ENCODE assay signal across 17 mouse cellular contexts in genomic region chr8:108935834-108936694, GRCm38 (mm10).
DNase-seq lines count a peak whose midpoint lies in the region; ATAC-seq and TF ChIP-seq lines count a peak whose summit lies in the region.
"Had no signal": no experiment of that assay in that cellular context is flagged by ENCODE, and none has a peak within 500 bp of the region (broad histone marks: within the 10 kb centered on the region; RNA-seq: fewer than 3 reads in every experiment).

No protein-coding gene starts in this region.

- 75% methylated on average over 18 of the region's 18 CpGs for WGBS in kidney, embryonic 14.5 days
- 72% methylated on average over 18 of the region's 18 CpGs for WGBS in kidney, embryonic 15.5 days
- 54% methylated on average over 18 of the region's 18 CpGs for WGBS in forebrain, embryonic 14.5 days
- 70% methylated on average over 18 of the region's 18 CpGs for WGBS in midbrain, embryonic 16.5 days
- WGBS in thymus, adult 2 months = 86% methylated on average over 18 of the region's 18 CpGs

- no peak for TF ChIP-seq POLR2A in thymus, adult 2 months (IDR thresholded peaks at IDR 0.05; ENCODE audit: control insufficient read depth, extremely low read depth, insufficient read depth, low read length, poor library complexity)

- peaks cover 20% of the 10 kb centered on the region; the same call in 1 of the 2 replicates for H3K36me3 ChIP-seq in kidney, embryonic 14.5 days (ENCODE audit: control insufficient read depth, insufficient read depth, low read length)
- peaks cover 39% of the 10 kb centered on the region for H3K36me3 ChIP-seq in kidney, embryonic 15.5 days
- peaks cover 15% of the 10 kb centered on the region for H3K36me3 ChIP-seq in forebrain, embryonic 14.5 days (ENCODE audit: control insufficient read depth, insufficient read depth, low read length)
- H3K36me3 ChIP-seq in midbrain, embryonic 16.5 days (ENCODE audit: control insufficient read depth, insufficient read depth, low read length) = peaks cover 10% of the 10 kb centered on the region
- no peaks in the 10 kb centered on the region for H3K36me3 ChIP-seq in thymus, adult 2 months (ENCODE audit: control insufficient read depth, insufficient read depth, low read length)

- no peaks in the 10 kb centered on the region for H3K27me3 ChIP-seq in kidney, embryonic 14.5 days (ENCODE audit: control insufficient read depth, insufficient read depth, low read length)
- no peaks in the 10 kb centered on the region for H3K27me3 ChIP-seq in kidney, embryonic 15.5 days
- H3K27me3 ChIP-seq in forebrain, embryonic 14.5 days (replicated peaks; ENCODE audit: control insufficient read depth, insufficient read depth, low read length) = no peaks in the 10 kb centered on the region
- no peaks in the 10 kb centered on the region for H3K27me3 ChIP-seq in midbrain, embryonic 16.5 days (ENCODE audit: control insufficient read depth, insufficient read depth, low read depth, low read length)
- H3K27me3 ChIP-seq in thymus, adult 2 months (ENCODE audit: control insufficient read depth, insufficient read depth, low read length) = no peaks in the 10 kb centered on the region
- H3K27me3 ChIP-seq: CH12.LX; limb, embryonic 15.5 days; lung, embryonic 15.5 days had no signal

- no peak for TF ChIP-seq CTCF in thymus, adult 2 months (IDR thresholded peaks at IDR 0.05; ENCODE audit: borderline replicate concordance, control insufficient read depth, extremely low read depth, insufficient read depth, low read length, poor library complexity)

- H3K9me3 ChIP-seq in kidney, embryonic 14.5 days (ENCODE audit: control insufficient read depth, low read length) = peaks cover 7% of the 10 kb centered on the region; the same call in 1 of the 2 replicates
- H3K9me3 ChIP-seq in kidney, embryonic 15.5 days (replicated peaks) = 0 out of 2 replicates have a peak, but pooled peaks cover 3% of the 10 kb centered on the region
- no peaks in the 10 kb centered on the region for H3K9me3 ChIP-seq in forebrain, embryonic 14.5 days (replicated peaks; ENCODE audit: control insufficient read depth, low read length)
- no peaks in the 10 kb centered on the region; the same call in 1 of the 2 replicates for H3K9me3 ChIP-seq in midbrain, embryonic 16.5 days (replicated peaks; ENCODE audit: control insufficient read depth, low read length, poor library complexity, severe bottlenecking)
- H3K9me3 ChIP-seq: heart, embryonic 10.5 days; limb, embryonic 15.5 days; lung, embryonic 15.5 days had no signal

- no peak overlapping the region for H3K9ac ChIP-seq in kidney, embryonic 14.5 days (ENCODE audit: low read depth, low read length)
- no peak overlapping the region for H3K9ac ChIP-seq in kidney, embryonic 15.5 days
- H3K9ac ChIP-seq in forebrain, embryonic 14.5 days (ENCODE audit: low read length) = no peak overlapping the region
- H3K9ac ChIP-seq in midbrain, embryonic 16.5 days (ENCODE audit: low read depth, low read length) = no peak overlapping the region
- H3K9ac ChIP-seq: limb, embryonic 15.5 days; lung, embryonic 15.5 days had no signal

- H3K4me2 ChIP-seq in kidney, embryonic 14.5 days (replicated peaks; ENCODE audit: low read depth, low read length) = no peak overlapping the region
- H3K4me2 ChIP-seq in kidney, embryonic 15.5 days = no peak overlapping the region
- H3K4me2 ChIP-seq in forebrain, embryonic 14.5 days (ENCODE audit: low read length) = no peak overlapping the region
- H3K4me2 ChIP-seq in midbrain, embryonic 16.5 days (ENCODE audit: low read length) = no peak overlapping the region
- H3K4me2 ChIP-seq: limb, embryonic 15.5 days; lung, embryonic 15.5 days had no signal

- 0 out of 2 replicates have a peak, but pooled peaks cover 4% of the 10 kb centered on the region for H3K4me1 ChIP-seq in kidney, embryonic 14.5 days (ENCODE audit: control insufficient read depth, insufficient read depth, low read length)
- peaks cover 14% of the 10 kb centered on the region for H3K4me1 ChIP-seq in kidney, embryonic 15.5 days
- H3K4me1 ChIP-seq in forebrain, embryonic 14.5 days (ENCODE audit: control insufficient read depth, insufficient read depth, low read length) = peaks cover 26% of the 10 kb centered on the region
- H3K4me1 ChIP-seq in midbrain, embryonic 16.5 days (ENCODE audit: control insufficient read depth, insufficient read depth, low read length) = peaks cover 34% of the 10 kb centered on the region
- peaks cover 2% of the 10 kb centered on the region; the same call in 1 of the 2 replicates for H3K4me1 ChIP-seq in thymus, adult 2 months (replicated peaks; ENCODE audit: control insufficient read depth, insufficient read depth, low read length)

- H3K4me3 ChIP-seq in kidney, embryonic 14.5 days (ENCODE audit: low read length) = no peak overlapping the region
- H3K4me3 ChIP-seq in kidney, embryonic 15.5 days (replicated peaks) = no peak overlapping the region
- H3K4me3 ChIP-seq in forebrain, embryonic 14.5 days (ENCODE audit: low read depth, low read length) = no peak overlapping the region
- no peak overlapping the region for H3K4me3 ChIP-seq in midbrain, embryonic 16.5 days (ENCODE audit: low read depth, low read length)
- no peak overlapping the region for H3K4me3 ChIP-seq in thymus, adult 2 months (ENCODE audit: control insufficient read depth, insufficient read depth, low read length)
- H3K4me3 ChIP-seq: heart, embryonic 10.5 days; limb, embryonic 15.5 days; lung, embryonic 15.5 days had no signal

- no peak overlapping the region for H3K27ac ChIP-seq in kidney, embryonic 14.5 days (ENCODE audit: low read depth, low read length)
- no peak overlapping the region for H3K27ac ChIP-seq in kidney, embryonic 15.5 days
- H3K27ac ChIP-seq in forebrain, embryonic 14.5 days (ENCODE audit: low read depth, low read length) = peak overlapping the region; percentile 55; the same call in 1 of the 2 replicates
- H3K27ac ChIP-seq in midbrain, embryonic 16.5 days (ENCODE audit: low read length) = peak overlapping the region; percentile 82
- no peak overlapping the region for H3K27ac ChIP-seq in thymus, adult 2 months (ENCODE audit: control insufficient read depth, insufficient read depth, low read length)
- H3K27ac ChIP-seq: heart, embryonic 10.5 days; limb, embryonic 15.5 days; lung, embryonic 15.5 days had no signal

- DNase-seq in MN1 (ENCODE audit: low spot score) = peak; percentile 43
- peak; percentile 66 for DNase-seq in forebrain, embryonic 14.5 days (ENCODE audit: low spot score)
- DNase-seq in thymus, adult 2 months = no peak
- DNase-seq in layer of hippocampus, adult 9-10 months (ENCODE audit: low spot score) = no peak
- DNase-seq: adrenal gland, postnatal 14 days; cerebellum, postnatal 25 days; kidney, postnatal 36 days; layer of hippocampus, postnatal 36 days; right cerebral cortex, adult 18-20 months; thymus, postnatal 25 days had no signal

- ATAC-seq in kidney, embryonic 14.5 days (ENCODE audit: low FRiP score, low TSS enrichment) = 0 out of 2 replicates have a peak, but pooled peaks have one; percentile 29
- ATAC-seq in kidney, embryonic 15.5 days (replicated peaks; ENCODE audit: low FRiP score) = no peak
- ATAC-seq in forebrain, embryonic 14.5 days = no peak
- no peak for ATAC-seq in midbrain, embryonic 16.5 days

Comparison
In these comparisons a context has a peak if more than half of its experiments do, and no peak if none do; other contexts are left out.
1. H3K27ac ChIP-seq: peak in forebrain, embryonic 14.5 days (single experiment) and midbrain, embryonic 16.5 days (single experiment); none in kidney, embryonic 14.5 days (single experiment), kidney, embryonic 15.5 days (single experiment) and thymus, adult 2 months (single experiment).
2. DNase-seq: peak in MN1 (single experiment) and forebrain, embryonic 14.5 days (single experiment); none in thymus, adult 2 months (single experiment) and layer of hippocampus, adult 9-10 months (single experiment).